Mouse (Mus musculus) heart, adult 9 months (tissue): ENCODE results near the gene Ldb2.

Experiments used
- DNase-seq, 2 experiments: peaks; one replicate each; pipeline ENCODE4 v3.0.0; 2022; ENCODE audit warnings: low spot score in 2 of 2

Ldb2 gene

GRCm38 (mm10) chr5:44799053-44799860, at the start of gene Ldb2:
TSS of gene Ldb2 (minus strand) at chr5:44799680.
- peak; percentile 44 to 46 for DNase-seq

GRCm38 (mm10) chr5:44831287-44831686, 31.8 kb upstream of the Ldb2 start:
- DNase-seq, result peak in 1 of 2 experiments; percentile 20

- DNase-seq, result no peak
Observed at GRCm38 (mm10) chr5:44815506-44815905, 16.0 kb upstream of the Ldb2 start.

- no peak for DNase-seq
Observed at GRCm38 (mm10) chr5:44805960-44806359, 6.5 kb upstream of the Ldb2 start.

GRCm38 (mm10) chr5:44801100-44801499, 1.6 kb upstream of the Ldb2 start:
- DNase-seq, result no peak

GRCm38 (mm10) chr5:44799861-44800260, 381 bp upstream of the Ldb2 start:
- DNase-seq, result peak in 1 of 2 experiments; percentile 3

- no peak for DNase-seq
Observed at GRCm38 (mm10) chr5:44798493-44798892, 987 bp downstream of the Ldb2 start.

GRCm38 (mm10) chr5:44798056-44798455, 1.4 kb downstream of the Ldb2 start:
- no peak for DNase-seq

GRCm38 (mm10) chr5:44784591-44784990, 14.9 kb downstream of the Ldb2 start:
- DNase-seq, result no peak

- DNase-seq, result no peak
Observed at GRCm38 (mm10) chr5:44779340-44779739, 20.1 kb downstream of the Ldb2 start.

GRCm38 (mm10) chr5:44768472-44768871, 31.0 kb downstream of the Ldb2 start:
- peak; percentile 42 to 49 for DNase-seq

GRCm38 (mm10) chr5:44764911-44765310, 34.6 kb downstream of the Ldb2 start:
- DNase-seq, result peak; percentile 65 to 82

GRCm38 (mm10) chr5:44759178-44759577, 40.3 kb downstream of the Ldb2 start:
- peak; percentile 7 to 58 for DNase-seq

GRCm38 (mm10) chr5:44754156-44754910, 45.1 kb downstream of the Ldb2 start:
- DNase-seq, result no peak

- DNase-seq, result no peak
Observed at GRCm38 (mm10) chr5:44745706-44746105, 53.8 kb downstream of the Ldb2 start.

- no peak for DNase-seq
Observed at GRCm38 (mm10) chr5:44736366-44736765, 63.1 kb downstream of the Ldb2 start.

- no peak for DNase-seq
Observed at GRCm38 (mm10) chr5:44734131-44734723, 65.3 kb downstream of the Ldb2 start.

GRCm38 (mm10) chr5:44729646-44730310, 69.7 kb downstream of the Ldb2 start:
- DNase-seq, result no peak

GRCm38 (mm10) chr5:44727995-44728394, 71.5 kb downstream of the Ldb2 start:
- no peak for DNase-seq

- peak; percentile 13 to 33 for DNase-seq
Observed at GRCm38 (mm10) chr5:44726546-44727476, 72.7 kb downstream of the Ldb2 start.

- no peak for DNase-seq
Observed at GRCm38 (mm10) chr5:44725501-44725900, 74.0 kb downstream of the Ldb2 start.
